Mouse (Mus musculus) forelimb bud, embryonic 11.5 days (tissue): ENCODE data around the gene Tirap.
"Not testable (repeated sequence)": the region's sequence is repeated elsewhere in the genome, so short reads cannot be mapped to it uniquely, and the experiment has no call there.

ENCODE experiments used
- DNase-seq: peaks from one replicate; pipeline ENCODE4 v3.0.0-alpha.2; 2012; ENCODE audit warnings: low read depth, low spot score

The Tirap gene

DNA sequence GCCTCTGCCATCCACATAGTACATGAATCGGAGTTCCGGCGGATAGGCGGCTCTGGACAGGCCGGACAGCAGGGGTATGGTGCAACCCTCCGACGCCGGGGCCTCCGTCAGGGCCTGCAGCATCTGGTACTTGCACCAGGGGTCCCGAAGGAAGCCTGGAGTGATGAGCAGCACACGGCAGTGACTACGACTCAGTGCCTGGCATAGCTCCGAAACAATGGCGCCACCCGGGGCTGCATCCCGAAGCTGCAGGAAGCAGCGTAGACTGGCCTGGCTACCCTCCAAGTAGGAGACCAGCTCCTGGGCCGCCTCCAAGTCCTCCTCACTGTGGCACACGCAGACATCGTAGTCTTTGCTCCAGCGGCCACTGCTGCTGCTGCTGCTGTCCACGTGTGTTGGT, 11.4 kb downstream of the Tirap start:
- no peak for DNase-seq

- no peak for DNase-seq
Measured at GRCm38 (mm10) chr9:35187351-35187903, 12.7 kb downstream of the Tirap start.

DNA sequence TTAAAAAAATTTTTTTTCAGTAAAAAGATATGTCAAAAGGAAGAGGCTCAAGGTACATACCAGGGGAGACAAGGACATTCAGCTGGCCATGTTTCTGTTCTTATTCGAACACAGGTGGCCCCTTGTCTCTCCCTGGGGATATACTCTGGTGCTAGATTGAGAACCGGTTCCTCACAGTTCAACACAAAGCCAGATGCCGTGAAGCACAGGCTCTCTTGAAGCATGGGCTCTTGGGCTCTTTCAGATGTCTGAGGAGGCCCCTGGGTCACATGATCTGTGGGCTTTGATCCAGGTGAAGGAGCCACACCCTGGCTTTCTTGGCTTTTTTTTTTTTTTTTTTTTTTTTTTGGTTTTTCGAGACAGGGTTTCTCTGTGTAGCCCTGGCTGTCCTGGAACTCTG, 13.7 kb downstream of the Tirap start:
- DNase-seq, result no peak

DNA sequence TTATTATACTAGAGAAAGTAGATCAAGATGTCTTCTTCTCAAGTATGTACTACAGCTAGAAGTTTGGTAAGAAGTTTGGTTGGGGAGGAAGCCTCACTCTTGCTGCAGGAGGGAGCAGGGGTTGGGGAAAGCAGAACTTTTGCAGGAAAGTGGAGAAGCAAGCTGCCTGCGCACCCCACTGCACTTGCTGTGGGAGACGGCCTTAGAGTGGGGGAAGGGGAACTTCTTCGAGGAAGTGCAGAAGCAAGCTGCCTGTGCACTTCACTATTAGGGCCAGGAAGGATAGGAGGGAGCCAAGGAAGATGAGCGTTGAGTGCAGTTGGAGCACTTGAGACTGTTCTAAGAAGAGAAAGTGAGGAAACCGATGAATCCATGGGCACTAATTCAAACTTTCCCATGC, 16.7 kb downstream of the Tirap start:
- DNase-seq, result no peak

DNA sequence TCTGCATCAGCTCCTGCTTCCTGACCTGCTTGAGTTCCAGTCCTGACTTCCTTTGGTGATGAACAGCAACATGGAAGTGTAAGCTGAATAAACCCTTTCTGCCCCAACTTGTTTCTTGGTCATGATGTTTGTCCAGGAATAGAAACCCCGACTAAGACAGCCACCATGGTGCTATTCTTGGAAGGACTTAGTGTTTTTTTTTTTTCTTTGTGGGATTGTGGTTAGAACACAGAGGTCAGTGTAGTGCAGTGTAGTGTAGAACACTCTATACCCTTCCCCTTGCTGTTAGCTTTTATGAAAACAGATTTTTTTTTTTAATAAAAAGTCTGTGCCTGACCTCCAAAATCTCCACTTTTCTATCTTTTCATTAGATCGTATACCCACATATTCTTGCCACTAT, 17.3 kb downstream of the Tirap start:
- no peak for DNase-seq

DNA sequence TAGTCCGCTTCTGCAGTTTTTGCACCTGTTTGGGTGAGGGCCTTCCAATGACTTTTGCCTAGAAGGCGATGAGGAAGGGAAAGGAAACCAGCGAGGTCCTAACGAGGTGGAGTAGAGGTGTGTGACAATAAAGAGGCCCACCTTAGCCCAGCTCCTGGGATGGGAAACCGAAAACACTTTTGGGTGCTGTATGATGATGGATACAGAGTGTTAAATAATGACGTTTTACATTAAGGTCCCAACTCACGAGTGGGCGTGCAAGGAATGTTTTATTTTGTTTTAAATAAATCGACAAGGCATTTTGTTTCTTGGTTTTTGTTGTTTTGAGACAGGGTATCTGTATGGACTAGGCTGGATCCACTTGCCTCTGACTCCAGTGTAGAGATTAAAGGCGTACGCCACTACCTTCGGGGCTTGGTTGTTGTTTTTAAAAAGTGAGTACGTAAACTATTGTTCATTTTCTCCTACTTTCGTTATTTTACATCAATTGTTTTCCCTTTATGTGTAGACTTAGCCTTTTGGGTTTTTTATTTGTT, 23.9 kb downstream of the Tirap start:
- DNase-seq, result no peak

- peak; percentile 89 for DNase-seq
Measured at GRCm38 (mm10) chr9:35175251-35176123, 24.6 kb downstream of the Tirap start, which contains the start of gene Dcps. Dcps (minus strand) TSS chr9:35176061.

DNA sequence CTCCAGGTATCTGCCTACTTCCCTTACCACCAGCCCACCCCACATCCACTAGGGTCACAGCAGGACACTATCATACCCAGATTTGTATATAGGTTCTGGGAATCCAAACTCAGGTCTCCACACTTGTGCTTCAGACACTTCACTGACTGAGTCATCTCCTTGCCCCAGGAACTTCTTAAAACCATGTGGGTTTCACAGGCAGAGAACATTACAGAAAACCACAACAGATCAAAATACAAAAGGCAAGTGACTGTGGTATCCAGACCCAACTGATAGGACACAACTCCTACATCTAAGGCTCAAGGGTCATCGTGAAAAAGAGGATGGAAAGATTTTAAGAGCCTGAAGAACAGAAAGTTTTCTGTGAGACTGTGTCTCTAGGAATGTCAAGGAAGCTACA, 26.8 kb downstream of the Tirap start:
- DNase-seq, result no peak

GRCm38 (mm10) chr9:35170071-35170470, 30.0 kb downstream of the Tirap start:
- DNase-seq, result no peak

- no peak for DNase-seq
Measured at GRCm38 (mm10) chr9:35166798-35167635, 33.1 kb downstream of the Tirap start.

DNA sequence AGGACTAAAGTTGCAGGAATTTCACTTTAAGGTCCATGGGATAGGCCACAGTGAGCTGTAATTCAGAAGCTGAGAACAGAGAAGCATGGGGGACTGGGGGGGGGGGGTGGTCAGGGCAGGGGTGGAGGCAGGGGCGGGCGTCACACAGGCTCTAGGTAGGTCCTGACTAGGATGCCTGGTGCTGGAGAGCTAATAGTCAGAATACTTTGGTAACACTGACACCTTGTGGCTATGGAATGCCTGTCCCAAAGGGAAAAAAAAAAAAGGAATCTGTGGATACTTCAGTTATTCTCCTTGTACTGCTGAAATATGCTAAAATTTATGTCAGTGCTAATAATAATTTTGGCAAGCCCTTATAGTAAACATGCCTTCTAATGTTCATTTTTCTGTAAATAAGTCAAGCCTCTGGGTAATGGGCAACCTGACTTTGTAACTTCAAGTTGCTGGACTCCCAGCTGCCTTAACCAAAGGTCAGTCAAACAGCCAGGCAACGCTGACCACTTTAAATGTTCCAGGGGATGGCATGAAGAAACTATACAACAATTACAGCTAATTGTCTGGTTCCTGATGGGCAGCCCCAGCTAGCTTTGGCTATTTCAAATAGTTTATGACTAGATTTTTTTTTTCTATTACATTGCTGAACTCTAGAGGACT, 33.8 kb downstream of the Tirap start:
- peak; percentile 46 for DNase-seq

GRCm38 (mm10) chr9:35164142-35164874, 35.8 kb downstream of the Tirap start:
- no peak for DNase-seq

- no peak for DNase-seq
Measured at GRCm38 (mm10) chr9:35163011-35163690, 36.9 kb downstream of the Tirap start.

GRCm38 (mm10) chr9:35161721-35162120, 38.4 kb downstream of the Tirap start:
- DNase-seq, result no peak

- no peak for DNase-seq
Measured at GRCm38 (mm10) chr9:35160662-35161061, 39.4 kb downstream of the Tirap start.

- no peak for DNase-seq
Measured at GRCm38 (mm10) chr9:35158477-35158876, 41.6 kb downstream of the Tirap start.

DNA sequence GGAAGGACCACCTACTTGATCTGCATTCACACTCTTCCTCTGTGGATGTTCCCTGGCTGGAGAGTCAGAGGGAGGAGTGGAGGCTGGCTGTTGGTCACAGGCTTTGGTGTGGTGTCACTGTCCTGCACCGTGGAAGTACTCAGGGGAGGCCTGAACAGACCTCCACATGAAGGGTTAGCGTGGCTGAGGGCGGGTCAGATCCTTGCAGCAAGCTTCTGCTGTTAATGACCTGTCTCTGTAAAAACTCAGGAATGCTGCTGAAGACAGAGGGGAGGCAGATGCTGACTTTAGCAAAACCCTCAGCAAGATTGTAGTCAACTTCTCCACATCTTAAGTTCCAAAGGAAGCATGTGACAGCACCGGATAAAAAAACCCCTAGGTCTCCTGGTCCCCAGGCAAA, 43.2 kb downstream of the Tirap start:
- DNase-seq, result no peak

DNA sequence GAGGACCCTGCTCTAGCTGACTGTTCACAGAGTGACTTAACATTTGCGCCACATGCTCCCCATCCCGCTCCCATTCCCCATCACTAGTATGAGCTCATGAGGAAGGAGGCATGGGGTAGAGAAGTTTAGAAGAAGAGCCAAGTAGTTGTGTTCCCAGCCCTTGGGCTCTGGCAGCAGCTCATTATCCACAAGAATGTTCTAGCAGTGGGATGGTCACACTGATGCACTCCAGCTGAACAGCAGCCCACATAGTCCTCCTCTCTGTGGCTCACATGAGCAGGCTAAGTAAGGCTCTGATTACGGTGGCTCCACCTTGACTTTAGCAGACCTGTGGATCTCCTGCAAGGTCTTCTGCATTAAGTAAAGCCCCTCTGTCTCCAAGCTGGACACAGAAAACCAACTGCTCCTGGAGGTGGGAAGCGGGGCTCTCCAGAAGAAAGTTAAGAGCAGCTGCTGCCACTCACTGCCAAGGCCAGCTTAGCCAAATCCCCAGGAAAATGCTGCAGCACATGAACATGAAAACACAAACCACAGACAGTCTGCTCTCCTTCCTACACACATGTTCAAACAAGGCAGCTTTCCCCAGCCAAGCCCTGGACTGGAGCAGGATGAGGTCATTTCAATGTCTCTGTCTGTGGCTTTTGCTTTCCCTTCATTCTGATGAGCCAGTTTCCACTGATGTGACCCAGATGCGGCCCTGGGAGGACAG, 43.9 kb downstream of the Tirap start:
- no peak for DNase-seq

DNA sequence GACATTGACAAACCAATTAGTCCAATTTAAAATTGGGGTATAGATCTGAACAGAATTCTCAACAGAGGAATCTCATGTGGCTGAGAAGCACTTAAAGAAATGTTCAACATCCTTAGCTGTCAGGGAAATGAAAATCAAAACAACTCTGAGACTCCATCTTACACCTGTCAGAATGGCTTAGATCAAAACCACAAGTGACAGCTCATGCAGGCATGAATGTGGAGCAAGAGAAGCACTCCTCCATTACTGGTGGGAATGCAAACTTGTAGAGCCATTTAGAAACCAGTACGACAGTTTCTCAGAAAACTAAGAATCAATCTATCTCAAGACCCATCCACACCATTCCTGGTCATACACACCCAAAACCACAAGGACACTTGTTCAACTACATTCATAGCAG, 47.2 kb downstream of the Tirap start:
- no peak for DNase-seq

GRCm38 (mm10) chr9:35148822-35149221, 51.3 kb downstream of the Tirap start:
- not testable (repeated sequence) for DNase-seq
